Mouse (Mus musculus) adrenal gland, adult 18-20 months (tissue): Measurements from ENCODE around the gene Traf4. TPM values are rescaled to one million over a fixed set of nuclear protein-coding genes. Genes with fewer than 3 reads are reported as not detected.
"Not testable (repeated sequence)": the region's sequence is repeated elsewhere in the genome, so short reads cannot be mapped to it uniquely, and the experiment has no call there.

Experiments
- DNase-seq, 2 experiments: peaks; one replicate each; pipeline ENCODE4 v3.0.0; 2021 to 2022; ENCODE audit warnings: low spot score in 2 of 2
- long read RNA-seq, 2 experiments: library from polyadenylated mRNA; stranded (forward); transcript quantifications; one replicate each; pipeline ENCODE4 v2.0.0; 2021
- total RNA-seq, 2 experiments: library from RNA; stranded (reverse); gene quantifications; 1 replicate in 1 of 2; 2 replicates in 1 of 2; pipeline ENCODE4 v1.2.3; 2021

Gene Traf4
- 10 to 100 TPM; 29.9 to 34.1 TPM for total RNA-seq
- long read RNA-seq, experiment 1, transcript Traf4-201 (7 exons, 2,078 nt): major isoform, 38 of 48 reads
- long read RNA-seq, experiment 1, partial matches to known transcripts: 6 of 48 reads
- long read RNA-seq, experiment 1, other reads (novel, unspliced or antisense): 4 of 48 reads
- long read RNA-seq, experiment 2, transcript Traf4-201 (7 exons, 2,078 nt): major isoform, 43 of 62 reads
- long read RNA-seq, experiment 2, partial matches to known transcripts: 11 of 62 reads
- long read RNA-seq, experiment 2, other reads (novel, unspliced or antisense): 8 of 62 reads

DNA sequence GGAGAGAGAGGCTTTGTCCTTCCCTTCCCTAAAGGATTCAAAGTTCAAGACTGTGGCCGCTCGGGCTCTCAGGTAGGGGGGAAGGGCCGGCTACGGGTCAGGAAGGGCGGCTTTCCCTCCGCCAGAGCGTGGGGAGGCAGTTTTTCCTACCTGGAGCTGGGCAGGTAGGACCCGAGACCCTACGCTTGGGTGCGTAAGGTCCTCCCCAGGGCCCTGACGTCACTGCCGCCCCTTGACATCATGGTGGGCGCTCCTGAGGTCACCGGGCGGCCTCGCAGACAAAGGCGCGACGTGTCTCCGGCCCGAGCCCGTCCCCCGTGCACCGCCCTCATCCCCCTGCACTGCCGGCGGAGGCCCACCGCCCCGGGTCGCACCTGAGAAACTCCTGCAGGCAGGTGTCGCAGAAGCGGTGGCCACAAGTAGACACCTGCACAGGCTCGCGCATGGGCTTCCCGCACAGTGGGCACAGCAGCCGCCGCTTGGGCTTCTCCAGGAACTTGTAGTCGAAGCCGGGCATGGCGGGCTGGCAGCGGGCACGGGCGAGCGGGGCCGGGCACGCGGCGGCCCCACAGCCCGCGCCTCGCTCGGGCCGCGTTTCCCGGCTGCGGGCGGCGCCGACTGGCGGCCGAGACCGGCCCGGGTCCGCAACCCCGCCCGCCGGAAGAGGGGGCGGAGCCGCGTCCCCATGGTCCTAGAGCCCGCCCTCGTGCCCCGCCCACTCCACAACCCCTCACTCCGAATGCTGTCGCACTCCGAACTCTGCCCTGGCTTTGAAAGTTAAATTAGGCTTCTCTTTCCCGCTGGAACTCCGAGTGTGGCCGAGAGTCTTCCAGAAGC lies at the start of gene Traf4:
Traf4 (minus strand) TSS at position 666 of the 837 bp plus-strand sequence.
- peak; percentile 83 to 85 for DNase-seq

DNA sequence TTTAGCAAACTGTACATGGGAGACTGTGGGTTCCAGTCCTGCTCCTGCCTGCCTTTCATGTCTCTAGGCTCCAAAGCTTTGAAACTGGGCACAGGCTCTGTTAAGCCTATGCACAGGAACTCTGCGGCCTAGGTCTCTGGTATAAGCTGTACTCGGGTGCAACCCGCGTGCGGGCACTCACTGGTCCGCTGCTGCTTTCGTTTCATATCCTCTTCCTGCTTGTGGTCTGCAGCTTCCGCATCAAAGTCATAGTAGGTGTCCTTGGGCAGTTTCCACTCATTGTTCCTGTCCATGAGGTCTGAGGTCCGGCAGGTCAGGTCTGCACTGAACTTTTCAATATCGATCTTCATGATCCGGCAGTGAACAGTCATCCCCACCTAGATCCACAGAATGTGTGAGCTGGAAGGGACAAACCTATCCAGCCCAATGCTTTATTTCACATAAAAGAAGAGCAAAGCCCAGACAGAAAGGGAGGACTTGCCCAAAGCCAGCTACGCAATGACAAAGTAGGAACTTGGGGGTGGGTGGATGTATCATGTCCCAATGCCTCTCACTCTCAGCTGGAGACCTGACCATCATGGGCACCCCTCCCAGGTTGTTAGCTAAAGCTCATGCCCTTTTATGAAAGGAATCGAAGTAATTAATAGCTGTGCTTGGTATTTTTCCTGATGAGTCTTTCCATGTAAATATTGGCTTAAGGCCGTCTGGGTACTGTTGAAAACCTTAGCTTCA lies 47.9 kb upstream of the Traf4 start:
- DNase-seq: no peak

DNA sequence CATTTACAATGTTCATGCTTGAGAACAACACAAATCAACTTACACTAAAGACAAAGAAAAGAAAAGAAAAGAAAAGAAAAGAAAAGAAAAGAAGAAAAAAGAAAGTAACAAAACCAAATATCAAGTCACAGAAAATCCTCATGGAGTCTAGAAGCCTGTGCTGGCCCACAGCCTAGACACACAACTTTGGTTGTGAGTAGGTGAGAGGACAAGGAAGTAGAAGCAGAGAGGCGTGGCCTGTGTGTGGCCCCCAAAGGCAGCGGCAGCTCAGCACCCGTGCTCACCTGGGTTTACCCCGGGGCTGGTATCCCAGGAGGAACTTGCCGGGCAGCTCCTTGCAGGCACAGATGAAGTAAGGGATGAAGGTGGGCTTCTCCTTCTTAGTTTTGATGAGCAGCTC lies 46.1 kb upstream of the Traf4 start:
- DNase-seq: no peak

DNA sequence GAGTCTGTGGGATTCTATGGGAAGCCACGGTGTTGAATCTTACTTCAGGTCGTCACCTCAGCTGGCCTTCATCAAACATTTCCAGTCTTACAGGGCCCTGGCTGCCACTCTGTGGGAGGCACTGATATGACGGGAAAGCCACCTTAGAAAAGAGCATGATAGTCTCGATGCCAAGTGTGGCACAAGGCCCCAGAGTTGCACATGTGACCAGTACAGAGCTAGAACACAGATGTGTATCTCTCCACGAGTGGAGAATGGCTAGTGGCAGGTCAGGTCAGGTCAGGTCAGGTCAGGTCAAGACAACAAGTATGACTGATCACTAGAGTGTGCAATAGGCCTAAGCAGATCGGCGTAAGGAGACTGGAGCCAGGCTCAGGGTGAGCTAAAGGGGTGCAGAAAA lies 45.2 kb upstream of the Traf4 start:
- DNase-seq: no peak

DNA sequence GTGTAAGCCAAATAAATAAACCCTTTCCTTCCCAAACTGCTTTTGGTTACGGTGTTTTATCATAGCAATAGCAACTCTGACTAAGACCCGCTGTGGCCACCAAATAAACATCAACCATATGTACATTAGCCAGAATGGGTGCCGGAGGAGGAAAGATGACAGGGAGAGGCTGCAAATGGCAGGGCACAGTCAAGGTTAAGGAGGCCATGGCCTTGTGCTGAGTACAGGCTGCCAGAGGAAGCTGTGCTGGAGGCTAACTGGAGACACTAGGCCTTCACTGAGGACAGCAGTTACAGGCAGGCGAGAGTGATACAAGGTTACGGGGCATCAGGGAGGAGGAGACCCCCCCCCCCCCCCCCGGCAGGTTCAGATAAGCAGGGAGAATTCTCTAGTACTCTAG lies 44.5 kb upstream of the Traf4 start:
- no peak for DNase-seq

DNA sequence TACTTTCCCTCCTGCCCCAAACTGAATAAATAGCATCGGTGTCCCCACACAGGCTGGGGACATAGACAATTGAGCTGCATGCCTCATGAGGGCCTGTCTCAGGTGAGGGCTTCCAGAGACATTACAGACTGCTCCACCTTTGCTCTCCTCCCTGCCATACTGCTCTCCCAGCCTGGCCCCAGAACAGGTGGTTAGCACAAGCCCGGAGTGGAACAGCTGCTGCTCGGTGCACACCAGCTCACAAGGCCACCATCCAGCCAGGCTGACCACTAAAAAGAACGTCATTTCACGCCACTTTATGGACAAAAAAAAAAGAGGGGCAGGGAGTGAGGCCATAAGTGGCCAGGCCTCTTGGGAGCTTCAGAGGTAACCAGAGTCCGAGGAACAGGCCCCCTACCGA lies 41.8 kb upstream of the Traf4 start:
- no peak for DNase-seq

DNA sequence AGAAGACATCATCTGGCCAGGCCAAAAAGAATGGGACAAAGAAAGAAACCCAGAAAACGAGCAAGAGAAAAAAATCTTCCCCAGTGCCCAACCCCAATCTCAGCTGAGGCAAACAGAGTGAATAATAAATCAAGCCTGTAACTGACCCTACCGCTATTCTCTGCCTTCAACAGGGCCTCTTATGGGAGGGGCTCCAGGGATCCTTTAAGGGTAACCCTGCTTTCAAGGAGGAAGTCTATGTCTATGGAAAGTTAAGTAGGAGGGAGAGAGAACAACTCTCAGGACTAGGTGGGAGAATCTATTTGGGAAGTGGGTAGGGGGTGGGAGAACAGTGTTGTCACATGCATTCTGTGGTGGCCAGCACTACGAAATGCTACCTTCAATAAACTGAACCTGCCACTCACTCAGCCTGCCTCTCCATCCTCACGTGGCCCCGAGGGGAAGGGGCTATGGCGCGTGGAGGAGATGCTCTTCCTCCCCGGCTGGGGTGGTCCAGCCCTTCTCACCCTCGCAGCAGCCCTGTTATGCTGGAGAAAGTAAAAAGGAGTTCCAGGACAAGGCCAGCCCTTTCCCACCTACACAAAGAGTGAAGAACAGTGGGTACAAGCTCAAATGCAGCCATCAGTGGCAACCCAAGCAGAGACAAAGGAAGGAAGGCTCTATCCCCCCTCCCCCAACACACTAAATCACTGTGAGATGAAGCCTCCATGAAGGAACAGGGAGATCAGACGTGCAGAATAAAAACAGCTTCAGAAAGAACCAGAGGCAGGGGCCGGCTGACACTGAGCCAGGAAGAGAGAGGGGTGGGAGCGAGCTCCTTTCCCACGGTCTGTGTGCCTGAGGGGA lies 40.2 kb upstream of the Traf4 start:
- DNase-seq: no peak

DNA sequence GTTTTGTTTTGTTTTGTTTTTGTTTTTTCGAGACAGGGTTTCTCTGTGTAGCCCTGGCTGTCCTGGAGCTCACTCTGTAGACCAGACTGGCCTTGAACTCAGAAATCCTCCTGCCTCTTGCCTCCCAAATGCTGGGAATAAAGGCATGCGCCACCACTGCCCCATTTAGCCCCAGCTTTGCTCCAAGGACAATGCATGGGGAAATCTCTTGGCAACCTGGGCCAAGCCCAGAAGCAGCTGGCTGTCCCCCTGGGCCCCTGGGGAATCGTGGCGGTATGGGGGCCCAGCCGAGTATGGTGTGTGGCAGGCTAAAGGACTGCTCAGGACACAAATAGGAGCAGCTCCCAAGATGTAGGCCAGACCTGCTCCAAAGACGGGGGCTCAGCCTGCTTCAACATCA lies 38.9 kb upstream of the Traf4 start:
- DNase-seq: no peak

DNA sequence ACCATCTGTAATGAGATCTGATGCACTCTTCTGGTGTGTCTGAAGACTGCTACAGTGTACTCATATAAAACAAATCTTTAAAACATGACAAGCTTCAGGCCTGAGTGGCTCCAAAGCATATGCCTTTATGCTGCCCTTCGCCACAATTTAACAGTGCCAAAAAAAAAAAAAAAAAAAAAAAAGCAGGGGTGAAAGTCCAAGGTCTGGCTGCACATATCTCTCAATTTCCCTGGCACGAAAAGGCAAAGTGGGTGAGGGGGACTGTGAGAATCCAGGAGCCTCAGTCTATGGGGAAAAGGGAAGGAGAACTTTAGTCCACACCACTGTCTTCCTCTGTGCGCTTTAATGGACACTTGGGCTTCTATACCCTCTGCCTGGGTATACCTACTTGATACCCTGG lies 37.0 kb upstream of the Traf4 start:
- DNase-seq: no peak

DNA sequence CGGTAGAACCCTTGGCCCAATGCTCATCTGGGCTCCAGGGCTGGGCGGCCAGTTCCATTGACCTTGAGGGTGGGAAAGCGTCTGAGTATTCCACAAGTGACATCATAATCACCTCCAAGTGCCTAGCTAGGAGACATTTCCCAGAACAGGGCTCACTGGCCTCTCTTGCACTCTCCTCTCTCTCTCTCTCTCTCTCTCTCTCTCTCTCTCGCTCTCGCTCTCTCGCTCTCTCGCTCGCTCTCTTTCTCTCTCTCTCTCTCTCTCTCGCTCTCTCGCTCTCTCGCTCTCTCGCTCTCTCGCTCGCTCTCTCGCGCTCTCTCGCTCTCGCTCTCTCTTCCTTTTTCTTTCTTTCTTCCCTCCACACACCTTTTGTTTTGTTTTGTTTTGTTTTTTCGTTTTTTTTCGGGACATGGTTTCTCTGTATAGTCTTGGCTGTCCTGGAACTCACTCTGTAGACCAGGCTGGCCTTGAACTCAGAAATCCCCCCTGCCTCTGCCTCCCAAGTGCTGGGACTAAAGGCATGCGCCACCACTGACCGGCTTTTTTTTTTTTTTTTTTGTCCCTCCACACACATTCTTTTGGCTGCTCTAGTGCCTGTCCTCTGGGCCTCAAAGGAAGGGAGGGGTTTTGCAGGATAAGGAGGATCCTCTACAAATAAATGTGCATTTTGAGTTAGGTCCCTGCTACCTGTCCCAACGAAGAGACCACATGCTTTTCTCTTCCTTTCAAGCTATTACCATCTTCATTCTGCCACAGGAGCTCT lies 29.9 kb upstream of the Traf4 start:
- DNase-seq: no peak

DNA sequence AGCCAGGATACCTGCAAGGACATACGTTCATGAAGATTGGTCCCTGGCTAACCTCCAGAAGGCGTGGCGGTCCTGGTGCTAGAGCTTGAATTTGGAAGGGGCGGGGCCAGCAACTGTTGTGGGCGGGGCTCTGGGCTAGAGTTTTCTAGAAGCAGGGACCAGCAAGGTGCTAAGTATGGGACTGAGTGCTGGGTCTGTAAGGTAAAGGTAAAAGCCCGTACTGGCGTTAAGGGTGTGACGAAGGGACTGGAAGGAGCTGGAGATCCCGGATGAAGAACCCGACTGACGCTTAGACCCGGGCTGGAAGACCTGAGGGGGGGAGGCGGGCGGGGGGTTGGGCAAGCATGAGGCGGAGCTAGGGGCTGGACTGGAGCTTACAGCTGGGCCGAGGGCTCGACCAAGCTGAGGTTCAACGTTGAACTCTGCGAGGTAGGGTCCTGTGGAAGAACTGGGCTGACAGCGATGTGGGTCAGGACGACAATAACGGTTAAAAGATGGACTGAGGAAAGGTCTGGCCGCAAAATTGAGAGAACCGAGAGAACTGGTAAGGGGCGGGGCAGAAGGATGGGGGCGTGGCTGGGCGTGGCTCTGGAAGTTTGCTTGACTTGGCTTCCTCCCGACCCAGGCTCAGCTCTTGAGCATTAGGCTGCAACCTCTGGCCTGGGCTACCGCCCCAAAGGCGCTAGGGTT lies 29.2 kb upstream of the Traf4 start:
- peak; percentile 78 to 81 for DNase-seq

DNA sequence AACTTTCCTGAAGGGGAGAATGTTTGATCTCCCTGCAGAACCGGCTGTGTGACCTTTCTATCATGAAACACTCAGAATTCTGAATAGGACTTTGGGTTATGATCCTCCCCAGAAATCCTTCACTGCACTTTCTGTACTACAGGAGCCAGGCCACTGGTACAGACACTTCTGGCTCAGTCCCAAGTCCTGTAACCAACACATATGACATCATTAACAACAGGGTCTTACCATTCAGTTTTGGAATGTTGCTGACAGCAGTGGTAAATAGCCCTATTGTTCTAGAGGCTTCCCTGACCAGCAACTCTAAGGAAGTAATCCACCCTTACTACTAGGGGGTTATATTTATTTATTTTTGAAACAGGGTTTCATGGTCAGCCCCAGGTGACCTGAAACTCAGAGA lies 27.7 kb upstream of the Traf4 start, which contains the start of gene Proca1:
Proca1 (plus strand) TSS at position 280 of the 400 bp plus-strand sequence.
- no peak for DNase-seq

DNA sequence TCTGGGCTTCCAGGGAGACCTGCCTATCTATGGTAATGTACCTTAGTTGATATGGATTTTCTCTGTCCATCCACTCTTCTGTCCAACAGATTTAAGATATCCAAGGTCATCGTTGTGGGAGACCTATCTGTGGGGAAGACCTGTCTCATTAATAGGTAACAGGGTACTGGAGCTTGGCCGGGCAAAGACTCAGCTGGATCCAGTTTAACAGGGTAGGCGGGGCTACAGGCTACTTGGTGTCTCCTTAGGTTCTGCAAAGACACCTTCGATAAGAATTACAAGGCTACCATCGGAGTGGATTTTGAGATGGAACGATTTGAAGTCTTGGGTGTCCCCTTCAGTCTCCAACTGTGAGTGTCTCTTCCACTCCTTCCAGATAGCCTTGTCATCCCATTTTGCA lies 24.7 kb upstream of the Traf4 start:
- no peak for DNase-seq

DNA sequence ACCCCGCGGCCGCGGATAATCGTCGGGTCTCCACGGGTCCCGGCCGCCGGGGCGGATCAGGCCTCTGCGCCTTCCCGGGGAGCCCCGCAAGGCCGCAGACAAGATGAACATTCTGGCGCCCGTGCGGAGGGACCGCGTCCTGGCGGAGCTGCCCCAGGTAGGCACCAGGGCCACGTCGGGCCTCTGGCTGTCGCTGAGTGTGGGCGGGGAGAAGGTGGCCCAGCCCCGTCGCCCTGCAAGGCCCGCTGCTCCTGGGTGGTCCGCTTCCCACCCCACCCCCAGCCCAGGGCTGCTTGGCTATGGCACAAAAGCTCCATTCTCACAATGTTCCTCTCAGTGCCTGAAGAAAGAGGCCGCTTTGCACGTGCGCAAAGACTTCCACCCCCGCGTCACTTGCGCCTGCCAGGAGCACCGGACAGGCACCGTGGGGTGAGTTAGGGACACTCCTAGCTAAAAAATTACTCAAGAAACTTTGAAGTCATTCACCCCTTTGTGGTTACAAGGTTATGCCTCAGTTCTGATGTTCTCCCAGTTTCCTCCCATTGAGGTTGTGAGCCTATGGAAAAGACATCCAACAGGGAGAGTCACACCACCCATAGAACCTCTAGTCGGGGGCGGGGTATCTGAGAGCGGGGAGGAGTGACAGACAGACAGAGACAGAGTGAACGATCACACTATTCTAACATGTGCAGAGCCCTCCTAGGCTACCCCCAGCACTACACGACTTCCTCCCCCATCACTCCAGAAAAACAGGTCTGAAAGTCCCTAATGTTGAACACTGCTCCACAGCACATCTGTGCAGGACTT lies 24.0 kb upstream of the Traf4 start:
- DNase-seq: peak; percentile 43 to 58

DNA sequence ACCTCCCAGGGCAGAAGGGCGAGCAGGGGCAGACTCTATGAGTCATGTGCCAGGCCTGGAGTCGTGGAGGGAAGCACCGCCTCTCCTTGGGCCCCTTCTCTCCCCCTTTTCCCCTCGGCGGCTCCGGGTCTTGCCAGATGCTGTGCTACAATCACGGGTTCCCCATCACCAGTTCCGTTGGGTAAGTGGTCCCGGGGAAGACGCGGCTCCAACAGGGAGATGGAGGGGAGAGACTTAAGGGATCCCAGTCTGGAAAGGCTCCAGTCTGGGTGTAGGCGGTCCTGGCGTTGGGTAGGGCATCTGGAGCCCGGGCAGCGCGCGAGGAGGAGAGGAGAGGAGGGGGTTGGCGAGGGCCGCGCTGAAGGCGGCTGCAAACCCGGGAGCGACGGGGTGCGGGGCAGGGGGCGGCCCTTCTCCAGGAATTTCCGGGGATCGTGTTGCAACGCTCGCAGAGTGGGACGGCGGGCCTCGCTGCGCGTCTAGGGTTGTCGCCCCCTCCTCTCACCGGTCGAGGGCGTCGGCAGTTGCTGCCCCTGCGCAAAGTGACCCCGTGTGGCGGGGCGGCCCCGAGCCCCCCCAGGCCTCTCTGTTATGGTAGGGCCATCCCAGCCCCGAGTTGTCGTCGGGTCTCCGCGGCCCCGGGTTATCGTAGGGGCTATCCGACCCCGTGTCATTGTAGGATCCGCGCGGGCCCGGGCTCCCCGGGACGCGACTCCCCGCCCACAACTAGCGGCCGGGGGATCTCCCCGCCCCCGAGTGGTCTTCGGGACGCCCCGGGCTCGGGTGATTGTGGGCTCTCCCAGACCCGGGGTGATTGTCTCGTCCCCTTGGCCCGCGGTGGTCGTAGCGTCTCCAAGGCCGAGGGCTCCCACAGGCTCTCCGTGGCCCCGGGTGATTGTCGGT lies 23.2 kb upstream of the Traf4 start, which contains the start of gene Rab34:
Rab34 (plus strand) TSS at position 100 of the 903 bp plus-strand sequence.
- DNase-seq: peak; percentile 60 to 61

DNA sequence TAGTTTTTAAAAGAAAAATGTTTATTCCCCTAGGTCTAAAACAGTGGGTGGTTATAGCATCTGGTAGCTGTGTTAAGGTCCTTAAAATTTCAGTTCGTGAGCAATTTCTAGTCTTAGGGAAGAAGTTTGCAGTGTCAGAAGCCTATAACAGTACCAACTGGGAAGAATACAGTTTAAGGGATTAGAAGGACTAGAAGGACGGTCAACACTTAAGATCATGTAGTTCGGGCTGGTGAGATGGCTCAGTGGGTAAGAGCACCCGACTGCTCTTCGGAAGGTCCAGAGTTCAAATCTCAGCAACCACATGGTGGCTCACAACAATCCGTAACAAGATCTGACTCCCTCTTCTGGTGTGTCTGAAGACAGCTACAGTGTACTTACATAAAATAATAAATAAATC lies 19.3 kb upstream of the Traf4 start:
- DNase-seq: not testable (repeated sequence)

DNA sequence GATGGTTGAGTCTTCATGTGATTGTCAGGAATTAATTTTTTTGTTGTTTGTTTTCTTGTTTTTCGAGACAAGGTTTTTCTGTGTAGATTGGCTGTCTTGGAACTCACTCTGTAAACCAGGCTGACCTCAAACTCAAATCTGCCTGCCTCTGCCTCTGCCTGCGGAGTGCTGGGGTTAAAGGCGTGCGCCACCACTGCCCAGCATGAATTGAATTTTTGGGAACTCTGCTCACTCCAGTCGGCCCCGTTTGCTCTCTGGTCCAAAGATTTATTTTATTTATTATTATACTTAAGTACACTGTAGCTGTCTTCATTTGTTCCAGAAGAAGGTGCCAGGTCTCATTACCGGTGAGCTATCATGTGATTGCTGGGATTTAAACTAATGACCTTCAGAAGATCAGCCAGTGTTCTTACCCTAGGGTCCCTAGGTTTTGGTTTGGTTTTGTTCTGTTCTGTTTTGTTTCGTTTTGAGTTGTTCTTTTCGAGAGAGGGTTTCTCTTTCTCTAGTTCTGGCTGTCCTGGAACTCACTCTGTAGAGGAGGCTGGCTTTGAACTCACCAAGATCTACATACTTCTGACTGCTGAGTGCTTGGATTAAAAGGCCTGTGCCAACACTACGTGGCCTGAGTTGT lies 18.6 kb upstream of the Traf4 start:
- DNase-seq: no peak
